Mouse (Mus musculus): ENCODE results near the gene Islr.

Gene Islr

DNA sequence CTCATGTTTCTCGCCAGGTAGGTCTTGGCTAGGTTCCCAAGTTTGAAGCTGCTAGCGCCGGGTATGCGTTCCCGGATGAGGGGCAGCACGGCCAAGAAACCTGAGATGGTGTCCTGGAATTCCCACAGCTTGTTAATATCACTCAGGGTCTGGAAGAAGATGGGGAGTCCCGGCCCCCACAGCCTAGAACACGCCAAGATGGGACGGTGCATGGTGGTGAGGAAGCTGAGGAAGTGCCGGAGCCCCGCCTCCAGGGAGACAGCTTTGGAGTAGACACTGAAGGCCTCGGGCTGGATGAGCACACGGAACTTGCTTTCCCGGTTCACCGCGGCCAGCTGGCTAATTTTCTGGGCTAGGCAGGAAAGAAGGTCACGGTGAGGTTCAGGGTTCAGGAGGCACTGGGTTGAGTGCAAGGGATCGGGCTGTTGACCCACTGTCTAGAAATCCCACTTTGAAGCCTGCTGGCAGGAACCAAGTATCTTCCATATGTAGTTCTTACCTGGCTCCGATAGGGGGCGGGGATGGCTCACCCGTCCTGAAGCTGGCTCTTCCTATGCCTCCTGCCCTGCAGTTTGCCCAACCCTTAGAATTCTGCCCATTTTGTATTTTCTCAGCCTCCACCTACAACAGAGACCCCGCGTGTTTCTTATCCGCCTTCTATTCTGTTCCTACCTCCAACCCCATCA is 16.3 kb upstream of the Islr start:
- DNase-seq (ENCODE audit: low read depth) = no peak

DNA sequence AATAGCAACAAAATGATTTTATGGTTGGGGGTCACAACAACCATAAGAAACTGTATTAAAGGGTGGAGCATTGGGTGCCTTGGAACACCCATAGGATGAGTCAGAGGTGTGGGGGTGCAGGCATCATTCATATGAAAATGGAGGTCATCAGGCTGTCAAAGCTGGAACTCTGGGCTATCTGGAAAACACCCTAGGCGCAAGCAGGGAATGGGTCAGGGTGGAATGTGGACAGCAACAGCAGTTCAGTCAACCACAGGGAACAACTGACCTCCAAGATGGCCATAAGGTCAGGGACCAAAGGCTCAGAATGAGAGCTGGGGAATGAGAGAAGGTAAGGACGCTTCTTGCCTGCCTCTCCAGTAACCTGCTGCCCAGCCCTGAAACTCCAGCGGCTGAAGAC is 14.4 kb upstream of the Islr start:
- DNase-seq (ENCODE audit: low read depth) = no peak

DNA sequence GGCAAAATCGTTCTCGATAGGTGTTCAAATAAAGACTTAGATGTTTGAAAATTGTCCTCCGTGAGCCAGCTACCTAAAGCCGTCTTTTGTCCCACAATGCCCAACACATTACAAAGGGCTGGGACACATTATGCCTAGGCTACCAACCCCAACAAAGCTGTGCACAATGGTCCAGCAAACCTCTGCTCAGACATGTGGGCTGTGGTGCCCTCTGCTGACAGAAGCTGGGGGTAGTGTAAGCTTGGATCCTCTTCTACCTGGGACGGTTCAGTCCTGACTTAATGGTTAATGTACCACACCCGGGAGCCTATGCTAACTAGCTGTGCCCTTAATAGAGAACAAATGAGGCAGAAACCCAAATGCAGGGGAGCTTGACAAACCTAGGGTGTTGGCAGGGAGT is 12.3 kb upstream of the Islr start:
- DNase-seq (ENCODE audit: low read depth) = no peak

DNA sequence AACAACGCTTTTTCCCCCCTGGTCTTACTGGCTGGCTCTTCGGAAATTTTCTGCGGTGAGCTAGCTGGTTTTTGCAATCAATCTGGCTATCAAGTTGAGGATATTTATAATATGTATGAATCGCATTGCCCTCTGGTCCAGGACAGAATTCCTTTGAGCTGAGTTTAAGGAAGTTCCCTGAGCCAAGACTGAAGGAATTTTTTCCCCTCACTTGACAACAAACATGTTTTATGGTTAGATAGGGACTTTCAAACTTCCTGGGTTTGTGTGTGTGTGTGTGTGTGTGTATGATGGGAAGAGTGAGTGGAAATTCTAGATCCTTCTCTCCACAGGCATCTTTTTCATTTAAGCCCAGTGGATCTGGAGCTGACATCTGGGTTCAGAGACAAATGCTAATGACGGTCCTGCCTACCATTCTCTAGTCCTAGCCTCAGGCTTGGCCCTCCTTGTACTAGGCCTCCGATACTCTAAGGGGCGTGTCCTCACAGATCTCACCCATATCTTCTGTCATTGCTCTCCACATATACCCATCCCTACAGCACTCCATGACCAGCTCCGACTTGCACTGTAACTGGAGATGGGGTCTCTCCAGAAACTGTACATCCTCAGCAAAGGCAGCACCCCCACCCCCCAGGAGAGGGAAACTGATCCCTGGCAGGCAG is 10.5 kb upstream of the Islr start:
- no peak for DNase-seq (ENCODE audit: low read depth)

DNA sequence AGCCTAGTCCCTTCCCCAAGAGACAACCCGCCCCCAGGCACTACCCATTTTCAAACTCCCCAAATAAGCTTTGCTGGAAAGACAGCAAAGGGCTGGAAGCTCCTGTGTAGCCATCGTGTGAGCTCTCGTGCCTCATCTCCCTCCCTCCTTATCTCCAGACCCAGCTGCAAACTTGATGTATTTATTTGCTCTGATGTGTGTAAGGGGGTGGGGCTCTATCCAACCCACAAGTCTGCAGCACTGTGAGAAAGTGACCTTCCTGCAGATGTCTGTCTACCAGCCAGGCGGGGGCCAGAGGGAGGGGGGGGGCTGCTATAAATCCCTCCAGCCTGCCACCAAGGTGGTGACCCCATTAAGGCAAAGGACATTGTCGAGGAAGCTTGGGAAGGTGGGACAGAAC is 9.8 kb upstream of the Islr start:
- peak; percentile 80 for DNase-seq (ENCODE audit: low read depth)

DNA sequence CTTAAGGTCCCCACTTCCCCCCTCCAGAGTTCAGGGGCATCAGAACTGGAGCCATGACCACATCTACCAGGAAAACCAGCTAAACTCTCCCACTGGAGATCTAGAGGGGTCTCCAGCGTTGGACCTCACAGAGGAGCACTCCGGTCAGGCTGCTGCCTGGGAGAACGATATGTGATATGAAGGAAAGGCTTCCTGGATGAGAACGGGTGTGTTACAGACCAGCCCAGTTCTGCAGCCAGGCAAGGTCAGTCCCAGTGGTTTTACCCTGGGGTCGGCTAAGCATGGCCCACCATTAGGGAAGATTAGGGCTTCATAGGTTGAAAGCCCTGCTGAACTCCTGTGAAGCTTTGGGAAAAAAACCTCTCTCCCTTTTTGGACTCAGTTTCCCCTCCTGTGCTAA is 9.3 kb upstream of the Islr start:
- no peak for DNase-seq (ENCODE audit: low read depth)

DNA sequence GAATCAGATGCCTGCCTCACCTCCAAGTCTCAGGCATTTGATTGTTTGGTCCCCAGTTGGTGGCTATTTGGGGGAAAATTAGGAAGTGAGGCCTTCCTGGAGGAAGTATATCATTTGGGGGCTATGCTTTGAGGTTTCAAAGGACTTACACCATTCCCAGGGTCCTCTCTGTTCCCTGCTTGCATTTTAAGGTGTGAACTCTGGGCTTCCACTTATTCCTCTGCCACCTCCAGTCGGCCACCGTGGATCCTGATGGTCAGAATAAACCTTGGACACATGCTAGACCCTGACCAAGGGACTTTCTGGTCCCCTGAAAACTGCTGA is 6.2 kb upstream of the Islr start:
- DNase-seq (ENCODE audit: low read depth) = no peak

DNA sequence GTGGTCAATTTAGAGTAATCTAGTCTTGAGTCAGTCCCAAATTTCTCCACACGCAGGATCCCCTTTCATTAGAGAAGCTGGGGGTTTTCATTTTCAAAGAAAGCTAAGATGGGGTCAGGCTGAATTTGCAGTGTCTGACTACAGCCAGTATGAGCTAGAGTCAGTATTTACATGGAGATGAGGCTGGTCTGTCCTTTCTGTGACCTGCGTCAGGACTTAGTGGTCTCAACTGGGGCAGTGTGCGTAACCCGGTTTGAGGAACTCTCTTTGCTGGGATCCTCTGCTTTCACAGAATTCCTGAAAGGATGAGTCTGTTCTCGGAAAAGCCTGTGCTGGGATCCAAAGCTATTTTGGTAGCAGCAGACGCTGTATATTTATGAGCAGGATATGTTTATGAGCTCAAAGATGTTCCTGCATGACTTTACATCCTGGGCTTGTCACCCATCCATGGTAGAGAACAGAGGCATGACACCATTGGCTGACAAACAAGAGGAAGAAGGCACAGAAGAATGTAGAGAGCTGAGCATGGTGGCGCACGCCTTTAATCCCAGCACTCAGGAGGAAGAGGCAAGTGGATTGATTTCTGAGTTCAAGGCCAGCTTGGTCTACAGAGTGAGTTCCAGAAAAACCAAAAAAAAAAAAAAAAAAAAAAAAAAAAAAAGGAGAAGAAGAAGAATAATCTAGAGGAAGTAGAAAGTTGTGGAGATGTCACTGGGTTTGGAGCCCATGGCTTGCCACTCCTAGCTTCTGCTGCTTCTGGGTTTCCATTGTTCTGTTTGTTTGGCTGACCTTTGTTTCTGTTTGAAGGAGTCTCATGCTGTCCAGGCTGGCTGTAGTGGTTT is 5.6 kb upstream of the Islr start:
- no peak for DNase-seq (ENCODE audit: low read depth)

DNA sequence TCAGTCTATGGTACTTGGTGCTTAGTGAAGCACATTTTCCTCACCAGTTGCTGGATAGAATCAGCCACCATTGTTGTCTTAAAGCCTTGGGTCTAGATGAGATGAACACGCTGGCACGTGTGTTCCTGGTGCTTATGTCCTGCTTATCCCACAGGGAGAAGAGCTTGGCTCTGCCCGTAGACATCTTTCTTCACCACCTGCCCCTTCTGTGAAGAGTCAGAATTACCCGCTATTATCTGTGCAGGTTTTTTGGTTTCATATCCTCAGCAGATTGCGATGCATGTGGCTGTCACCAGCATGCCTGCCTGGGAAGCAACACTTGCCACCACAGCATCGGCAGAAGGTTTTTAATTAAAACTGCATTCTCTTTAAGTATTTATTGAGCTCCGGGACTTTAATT is 1.9 kb upstream of the Islr start:
- DNase-seq (ENCODE audit: low read depth) = no peak

DNA sequence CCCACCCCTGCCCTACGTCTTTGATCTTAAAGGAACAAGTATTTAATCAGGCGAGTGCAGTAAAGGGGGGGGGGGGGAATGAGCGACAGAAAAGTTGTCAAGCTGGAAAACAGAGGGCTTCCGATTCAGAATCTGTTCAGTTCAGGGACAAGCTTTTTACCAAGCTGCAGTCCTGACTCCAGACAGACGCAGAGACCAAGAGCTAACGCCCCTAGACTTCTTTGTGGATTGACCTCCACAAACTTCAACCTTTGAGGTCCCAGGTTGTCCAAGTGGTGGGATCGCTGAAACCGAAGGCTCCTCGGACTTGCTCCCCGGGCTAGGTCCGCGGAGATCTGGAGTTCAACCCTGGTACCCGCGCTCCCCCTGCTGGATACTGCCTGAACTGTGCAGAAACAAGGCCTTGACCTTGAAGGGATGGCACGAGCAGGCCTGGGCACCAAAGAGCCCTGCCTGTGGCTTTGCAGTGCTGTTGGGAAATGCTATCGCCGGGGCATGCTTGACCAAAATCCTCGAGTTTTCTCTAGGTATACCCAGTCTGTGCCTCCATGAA is 418 bp upstream of the Islr start:
- peak; percentile 71 for DNase-seq (ENCODE audit: low read depth)

DNA sequence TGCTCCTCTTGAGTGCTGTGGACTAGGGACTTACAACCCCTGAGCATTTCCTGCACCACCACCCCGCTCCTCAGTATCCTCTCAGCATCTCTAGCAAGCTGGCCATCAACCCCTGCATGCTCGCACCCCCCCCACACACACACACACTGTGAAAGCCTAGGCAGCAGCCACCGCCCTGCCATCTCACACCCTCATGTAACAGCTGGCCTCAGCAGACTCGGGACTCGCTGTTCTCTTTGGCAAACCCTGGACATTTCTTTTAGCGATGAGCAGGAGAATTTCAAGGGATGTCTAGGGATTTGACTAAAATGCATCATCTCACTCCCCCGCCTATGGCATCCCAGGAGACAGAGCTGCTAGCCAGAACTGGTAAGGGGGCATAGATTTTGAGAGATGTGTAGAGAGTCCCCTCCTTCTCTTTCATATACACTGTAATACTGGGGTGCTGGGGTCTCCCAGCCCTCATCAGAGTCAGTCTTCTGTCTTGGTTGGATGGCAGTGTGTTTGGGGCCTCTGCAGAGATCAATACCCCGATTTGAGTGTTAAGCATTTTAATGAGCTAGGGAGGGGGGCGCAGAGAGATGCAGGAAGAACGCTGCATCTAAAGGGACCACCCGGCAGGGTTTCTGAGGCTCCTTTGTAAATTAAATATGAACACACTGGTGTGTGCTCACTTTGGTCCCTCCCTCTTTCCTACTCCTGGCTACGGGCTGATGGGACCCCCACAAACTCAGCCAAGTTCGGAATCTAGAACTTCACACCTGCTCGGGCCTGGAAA is 1.2 kb downstream of the Islr start:
- no peak for DNase-seq (ENCODE audit: low read depth)

DNA sequence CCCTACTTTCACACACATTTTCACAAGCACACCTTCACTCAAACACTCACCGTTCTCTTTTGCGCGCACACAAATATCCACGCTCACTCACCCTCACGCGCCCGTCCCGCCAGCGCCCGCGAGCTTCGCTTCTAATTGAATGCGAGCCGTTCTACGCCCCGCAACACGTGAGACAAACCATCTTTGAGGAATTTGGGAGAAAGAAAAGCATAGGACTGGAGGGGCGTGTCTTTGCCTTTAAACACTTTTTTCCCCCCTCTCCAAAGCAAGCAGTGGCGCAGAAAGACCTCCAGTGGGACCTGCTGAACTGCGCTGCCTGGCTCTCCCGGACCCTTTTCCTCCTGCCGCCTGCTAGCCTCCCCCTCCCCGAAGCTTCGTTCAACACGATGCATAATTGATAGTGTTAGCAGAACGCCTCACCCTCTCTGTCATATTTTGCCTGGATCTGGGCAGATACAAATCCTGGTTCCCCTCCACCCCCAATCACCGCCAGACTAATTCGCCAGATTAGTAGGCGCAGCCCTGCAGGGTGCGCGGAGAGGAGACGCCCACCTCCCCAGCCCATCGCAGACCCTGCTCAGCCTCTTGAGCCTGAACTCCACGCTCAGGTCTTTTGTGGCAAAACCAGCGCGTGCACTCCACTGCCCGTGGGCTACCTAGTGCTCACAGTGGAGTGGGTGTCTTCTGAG is 2.1 kb downstream of the Islr start:
- DNase-seq (ENCODE audit: low read depth) = no peak

DNA sequence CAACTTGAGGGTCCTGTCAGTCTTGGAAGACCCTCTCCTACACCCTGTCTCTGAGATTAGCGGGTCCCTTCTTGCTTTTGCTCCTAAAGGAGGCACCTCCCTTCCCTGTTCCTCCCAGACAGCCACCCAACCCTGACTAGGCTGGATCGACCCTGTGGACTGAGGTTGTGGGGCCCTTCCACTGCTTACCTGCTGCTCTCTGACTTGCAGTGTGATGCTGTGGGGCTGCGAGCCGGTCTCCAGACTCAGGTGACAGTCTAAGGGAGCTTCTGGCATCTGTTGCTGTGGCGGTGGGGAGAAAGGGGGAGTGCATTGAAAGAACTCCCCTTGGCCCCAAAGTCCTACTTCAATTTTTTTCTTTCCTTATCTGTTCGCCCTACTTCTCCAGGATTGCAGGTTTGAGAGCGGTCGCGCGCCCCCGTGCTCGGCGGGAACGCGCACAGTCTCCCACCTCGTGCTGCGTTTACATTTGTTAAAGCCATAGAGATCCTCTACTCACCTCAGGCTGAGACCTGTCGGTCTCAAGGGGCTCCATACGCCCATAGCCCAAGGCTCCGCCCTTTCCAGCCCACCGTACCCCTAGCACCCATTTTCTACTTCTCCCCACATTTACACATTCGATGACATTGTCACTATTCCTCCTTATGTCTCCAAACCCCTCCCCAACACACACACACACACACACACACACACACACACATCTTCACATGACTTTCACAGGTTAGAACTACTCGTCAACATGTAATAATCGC is 2.8 kb downstream of the Islr start:
- DNase-seq (ENCODE audit: low read depth) = no peak

DNA sequence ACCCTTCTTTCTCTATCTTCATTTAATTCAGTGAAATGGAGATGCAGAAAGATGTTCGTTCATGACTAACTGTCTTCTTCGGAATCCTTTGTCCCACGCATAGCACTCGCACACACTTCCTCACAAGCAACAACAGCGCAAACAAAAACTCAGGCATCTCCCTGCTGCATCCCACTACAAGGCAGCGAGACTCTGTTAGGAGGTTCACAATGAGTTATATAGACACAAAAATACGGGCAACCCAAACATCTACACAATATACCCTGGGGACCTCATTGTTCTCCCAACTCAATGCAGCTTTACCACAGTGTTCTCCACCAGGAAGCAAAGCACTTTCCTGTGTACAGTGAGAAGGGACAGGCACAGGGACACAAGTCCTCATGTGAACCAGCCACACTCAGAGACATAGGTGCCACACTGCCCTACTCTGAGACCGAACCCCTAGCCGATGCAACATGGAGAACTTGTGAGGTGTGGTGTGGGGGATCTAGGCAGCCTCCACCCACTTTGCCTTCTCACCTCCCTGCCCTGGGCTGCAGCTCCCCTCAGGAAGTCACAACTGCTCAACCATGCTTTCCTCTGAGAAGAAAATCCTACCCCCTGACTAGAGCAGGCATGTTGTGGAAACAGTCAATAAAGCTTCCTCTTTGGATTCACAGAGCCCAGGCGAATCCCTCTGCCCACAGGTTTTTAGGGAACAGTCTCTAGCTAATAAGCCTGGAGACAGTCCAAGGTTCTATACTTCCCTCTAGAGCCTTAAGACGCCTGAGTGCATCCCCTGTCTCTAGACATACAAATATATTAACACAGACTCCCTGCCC is 3.6 kb downstream of the Islr start:
- no peak for DNase-seq (ENCODE audit: low read depth)

DNA sequence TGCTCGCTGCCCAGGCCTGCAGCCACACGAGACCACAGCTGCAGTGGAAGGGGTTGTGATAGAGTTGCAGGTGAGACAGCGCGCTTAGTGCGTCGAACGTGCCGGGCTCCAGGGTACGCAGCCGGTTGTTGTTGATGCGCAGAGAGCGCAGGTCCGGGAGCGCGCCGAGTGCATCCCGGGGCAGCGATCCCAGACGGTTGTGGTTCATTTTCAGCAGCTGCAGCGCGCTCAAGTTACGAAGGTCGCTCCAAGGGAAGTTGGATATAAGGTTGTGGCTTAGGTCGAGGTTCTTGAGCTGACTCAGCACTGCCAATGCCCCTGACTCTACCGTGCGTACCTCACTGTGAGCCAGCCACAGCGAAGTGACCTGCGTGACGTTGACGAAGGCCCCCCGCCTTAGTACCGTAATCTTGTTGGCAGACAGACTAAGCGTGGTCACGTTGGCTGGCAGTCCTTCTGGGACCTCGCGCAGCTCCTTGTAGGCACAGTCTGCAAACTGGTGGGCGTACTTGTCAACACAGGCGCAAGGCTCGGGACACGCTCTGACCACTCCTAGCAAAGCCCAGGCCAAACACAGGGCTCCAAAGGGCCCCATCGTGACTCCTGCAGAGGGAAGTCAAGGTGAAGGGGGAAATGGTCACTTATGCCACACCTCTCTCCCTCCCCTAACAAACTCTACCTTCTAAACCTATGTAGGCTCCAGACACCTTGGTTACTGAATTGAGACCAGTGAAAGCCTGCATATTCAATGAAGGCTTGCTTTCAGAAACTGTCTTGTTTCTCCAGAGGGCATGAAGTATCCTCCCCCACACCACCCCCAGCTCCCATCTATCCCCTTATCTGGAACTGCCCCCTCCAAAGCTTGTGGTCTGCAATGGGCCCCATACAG is 4.5 kb downstream of the Islr start:
- no peak for DNase-seq (ENCODE audit: low read depth)

DNA sequence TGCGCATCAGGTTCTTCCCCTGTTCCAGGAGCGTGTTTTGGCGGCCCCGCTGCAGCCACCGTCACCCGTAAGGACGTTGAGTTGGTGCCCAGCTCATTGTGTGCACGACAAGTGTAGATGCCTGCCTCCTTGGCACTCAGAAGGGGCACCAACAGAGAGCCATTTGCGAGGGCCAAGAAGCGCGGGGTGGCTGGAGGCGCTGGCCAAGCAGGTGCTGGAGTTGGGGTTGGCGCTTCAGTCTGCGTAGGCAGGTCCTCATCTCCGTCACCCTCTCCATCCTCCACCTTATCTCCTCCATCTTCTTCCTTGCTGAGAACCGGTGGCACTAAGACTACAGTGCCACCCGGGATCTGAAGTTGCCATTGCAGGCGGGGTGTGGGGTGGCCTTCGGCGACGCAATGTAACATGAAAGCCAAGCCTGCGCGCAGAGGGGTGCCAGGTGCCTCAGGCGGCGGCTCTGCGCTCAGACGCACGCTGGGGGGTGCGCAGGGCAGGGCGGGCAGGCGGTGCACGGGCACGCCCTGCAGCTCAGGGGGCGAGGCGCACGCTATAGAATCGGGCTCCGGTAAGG is 5.2 kb downstream of the Islr start:
- DNase-seq (ENCODE audit: low read depth) = no peak

DNA sequence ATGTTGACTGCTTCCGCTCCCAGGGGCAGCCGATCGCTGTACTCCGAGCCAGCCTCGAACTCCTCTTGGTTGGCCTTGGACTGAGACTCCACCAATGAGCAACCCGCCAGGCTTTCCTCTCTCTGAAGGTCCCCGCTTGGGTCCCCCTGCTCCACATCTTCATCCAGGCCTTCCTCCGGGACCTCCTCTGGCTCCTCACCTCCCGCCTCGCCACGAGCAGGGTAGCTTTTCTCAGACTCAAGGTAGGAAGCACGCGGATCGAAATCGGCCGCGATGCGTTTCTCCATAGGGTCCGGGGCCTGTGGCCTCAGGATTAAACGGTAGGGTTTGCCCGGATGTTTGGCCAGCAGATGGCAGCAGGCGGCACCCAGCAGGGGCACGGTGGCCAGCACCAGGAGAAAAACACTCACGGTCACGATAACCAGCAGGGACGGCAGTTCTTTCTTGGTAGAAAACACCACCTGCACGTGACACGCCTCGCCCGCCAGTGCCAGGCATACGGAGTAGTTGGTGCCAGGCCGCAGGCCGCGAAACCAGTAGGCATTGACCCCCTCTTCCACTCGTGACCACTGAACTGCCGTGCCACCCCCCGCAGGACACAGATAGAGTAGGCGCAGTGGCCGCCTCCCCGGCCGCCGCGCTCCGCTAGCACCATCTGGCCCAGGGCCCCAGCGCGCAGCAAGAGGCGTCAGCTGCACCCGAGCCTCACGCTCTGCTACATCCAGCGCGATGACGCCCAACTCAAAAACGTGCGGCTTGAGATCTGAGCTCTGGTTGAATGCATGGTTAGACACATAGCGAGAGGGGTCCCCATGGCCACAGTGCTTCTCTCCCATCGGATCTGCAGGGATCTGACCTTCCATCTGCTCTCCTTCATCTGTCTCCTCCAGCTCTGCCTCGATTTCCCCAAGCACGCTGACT is 6.1 kb downstream of the Islr start:
- DNase-seq (ENCODE audit: low read depth) = no peak
